Mouse (Mus musculus) WW6 (cell line): ENCODE measurements around the gene Sult4a1.

ENCODE experiments used
- DNase-seq: peaks from one replicate; pipeline ENCODE4 v3.0.0-alpha.2; 2013; ENCODE audit warnings: low read depth, low spot score

The Sult4a1 gene

GRCm38 (mm10) chr15:84049570-84049969, 56.0 kb downstream of the Sult4a1 start:
- no peak for DNase-seq

GRCm38 (mm10) chr15:84045562-84045961, 60.0 kb downstream of the Sult4a1 start:
- DNase-seq = no peak

DNA sequence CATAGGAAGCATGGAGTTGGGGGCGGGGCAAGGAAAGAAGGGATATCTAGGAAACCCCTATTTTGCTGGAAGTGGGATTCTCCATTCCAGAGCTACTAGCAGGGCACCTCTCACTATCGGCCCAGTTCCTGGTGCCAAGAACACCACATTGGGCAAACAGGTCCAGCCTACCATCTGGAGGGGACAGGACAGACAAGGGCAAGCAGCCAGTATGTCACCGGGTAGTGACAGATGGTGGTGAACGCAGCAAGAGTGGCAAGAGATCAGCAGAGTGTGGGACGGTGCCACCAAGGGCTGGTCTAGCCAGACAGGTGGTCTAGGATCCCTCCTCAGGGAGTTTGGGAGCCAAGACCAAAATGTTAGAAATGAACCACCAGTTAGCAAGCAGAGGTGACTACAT, 68.5 kb downstream of the Sult4a1 start:
- no peak for DNase-seq
